Mouse (Mus musculus) ES-Bruce4 (cell line): ENCODE data around the gene Hs1bp3. TPM values are rescaled to one million over a fixed set of nuclear protein-coding genes. Genes with fewer than 3 reads are reported as not detected.

Experiments
- H3K27ac ChIP-seq: 2 replicates; pipeline ENCODE4 v1.5.1; 2012; ENCODE audit warnings: low read length, inconsistent platforms; ENCODE audit not compliant: insufficient read depth
- H3K27me3 ChIP-seq: 2 replicates; pipeline ENCODE4 v1.6.1; 2012; ENCODE audit warnings: mild to moderate bottlenecking, low read length, inconsistent platforms; ENCODE audit not compliant: control insufficient read depth, poor library complexity, insufficient read depth, severe bottlenecking
- H3K36me3 ChIP-seq: 2 replicates; pipeline ENCODE4 v1.6.1; 2012; ENCODE audit warnings: inconsistent platforms, mild to moderate bottlenecking, low read length, moderate library complexity; ENCODE audit not compliant: control insufficient read depth, poor library complexity, insufficient read depth, severe bottlenecking
- H3K4me1 ChIP-seq: one replicate; pipeline ENCODE4 v1.8.1; 2011; ENCODE audit warnings: low read length; ENCODE audit not compliant: control insufficient read depth, insufficient read depth
- H3K4me3 ChIP-seq: 2 replicates; pipeline ENCODE4 v1.5.1; 2011; ENCODE audit warnings: low read depth, mild to moderate bottlenecking, low read length
- H3K9ac ChIP-seq: 2 replicates; pipeline ENCODE4 v1.6.1; 2012; ENCODE audit warnings: low read depth, mild to moderate bottlenecking, inconsistent platforms; ENCODE audit not compliant: poor library complexity, severe bottlenecking
- H3K9me3 ChIP-seq: replicated peaks from 2 replicates; pipeline ENCODE4 v1.6.1; 2012; ENCODE audit warnings: mild to moderate bottlenecking, low read length, inconsistent platforms; ENCODE audit not compliant: control insufficient read depth, poor library complexity, insufficient read depth, severe bottlenecking
- CTCF ChIP-seq: IDR thresholded peaks from one replicate; pipeline ENCODE4 v1.8.1; 2011; ENCODE audit warnings: low read depth, low read length
- EP300 ChIP-seq: IDR thresholded peaks from 2 replicates; pipeline ENCODE4 v1.6.1; 2011; ENCODE audit warnings: low read depth, low read length; ENCODE audit not compliant: insufficient read depth
- POLR2A ChIP-seq: IDR thresholded peaks from one replicate; pipeline ENCODE4 v1.8.1; 2011; ENCODE audit warnings: low read length; ENCODE audit not compliant: insufficient read depth
- polyA plus RNA-seq: library from polyadenylated mRNA; stranded (reverse); fragments of >200 nt; gene quantifications from 2 replicates; pipeline ENCODE4 v1.2.4, GENCODE M21; 2011; ENCODE audit warnings: low read depth; ENCODE audit not compliant: missing spikeins, insufficient read depth, insufficient read length

Hs1bp3 gene
- polyA plus RNA-seq, 1 experiment: 37.5 TPM

- no peak for TF ChIP-seq CTCF
- TF ChIP-seq EP300: no peak
- no peak for TF ChIP-seq POLR2A
- Histone ChIP-seq H3K4me1 (peaks cover 3% of the 10 kb centered on the region), H3K27me3 (no peaks in the 10 kb centered on the region), H3K9ac (no peak overlapping the region), H3K4me3 (no peak overlapping the region), H3K36me3 (0 out of 2 replicates have a peak, but pooled peaks cover 9% of the 10 kb centered on the region), H3K9me3 (no peaks in the 10 kb centered on the region), H3K27ac (no peak overlapping the region)
Observed at GRCm38 (mm10) chr12:8335503-8335902, 22.3 kb downstream of the Hs1bp3 start.

DNA sequence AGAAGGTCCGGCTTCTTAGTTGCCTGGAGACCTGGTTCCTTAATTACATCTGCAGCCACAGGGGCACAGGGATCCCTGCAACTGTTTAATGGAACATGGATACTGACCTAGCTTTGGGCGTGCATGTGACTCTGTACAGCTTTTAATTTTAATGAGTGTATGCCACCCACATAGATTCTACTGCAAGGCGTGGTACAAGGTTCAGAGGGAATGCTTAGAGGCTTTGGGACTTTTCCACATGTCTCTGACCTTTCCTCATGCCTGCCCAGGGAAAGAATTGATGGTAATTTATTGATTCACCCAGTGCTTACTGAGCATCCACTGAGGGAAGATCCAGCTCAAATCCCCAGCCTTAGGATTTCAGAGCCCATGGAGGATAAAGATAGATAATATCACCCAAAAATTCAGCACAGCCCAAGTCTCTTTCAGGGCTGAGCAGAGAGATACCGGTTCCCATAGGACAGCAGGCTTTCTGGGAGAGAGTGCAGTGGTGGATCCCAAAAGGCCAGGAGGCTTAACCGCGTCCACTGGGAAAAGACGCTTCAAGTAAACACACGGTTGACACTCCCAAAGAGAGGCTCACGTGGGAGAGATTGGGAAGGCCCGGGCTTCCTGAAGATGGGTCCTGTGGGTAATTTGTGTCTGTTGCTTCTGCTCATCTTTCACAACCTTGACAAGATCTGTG, 23.5 kb downstream of the Hs1bp3 start:
- no peaks in the 10 kb centered on the region for H3K9me3 ChIP-seq
- TF ChIP-seq POLR2A (no peak), CTCF (no peak), EP300 (no peak)
- H3K27ac ChIP-seq: no peak overlapping the region
- H3K27me3 ChIP-seq: no peaks in the 10 kb centered on the region
- no peak overlapping the region for H3K4me3 ChIP-seq
- H3K4me1 ChIP-seq: peaks cover 6% of the 10 kb centered on the region
- no peak overlapping the region for H3K9ac ChIP-seq
- H3K36me3 ChIP-seq: 0 out of 2 replicates have a peak, but pooled peaks cover 9% of the 10 kb centered on the region

GRCm38 (mm10) chr12:8337286-8338060, 24.2 kb downstream of the Hs1bp3 start:
- H3K36me3 ChIP-seq: 0 out of 2 replicates have a peak, but pooled peaks cover 9% of the 10 kb centered on the region
- H3K27me3 ChIP-seq: no peaks in the 10 kb centered on the region
- H3K4me1 ChIP-seq: peaks cover 6% of the 10 kb centered on the region
- H3K9me3 ChIP-seq: no peaks in the 10 kb centered on the region
- H3K4me3 ChIP-seq: no peak overlapping the region
- TF ChIP-seq POLR2A (no peak), EP300 (no peak), CTCF (no peak)
- no peak overlapping the region for H3K9ac ChIP-seq
- no peak overlapping the region for H3K27ac ChIP-seq

GRCm38 (mm10) chr12:8338491-8338890, 25.3 kb downstream of the Hs1bp3 start:
- Histone ChIP-seq H3K4me1 (peaks cover 6% of the 10 kb centered on the region), H3K27ac (no peak overlapping the region), H3K9ac (no peak overlapping the region), H3K9me3 (no peaks in the 10 kb centered on the region), H3K27me3 (no peaks in the 10 kb centered on the region), H3K4me3 (no peak overlapping the region), H3K36me3 (0 out of 2 replicates have a peak, but pooled peaks cover 9% of the 10 kb centered on the region)
- TF ChIP-seq POLR2A (no peak), CTCF (no peak)

DNA sequence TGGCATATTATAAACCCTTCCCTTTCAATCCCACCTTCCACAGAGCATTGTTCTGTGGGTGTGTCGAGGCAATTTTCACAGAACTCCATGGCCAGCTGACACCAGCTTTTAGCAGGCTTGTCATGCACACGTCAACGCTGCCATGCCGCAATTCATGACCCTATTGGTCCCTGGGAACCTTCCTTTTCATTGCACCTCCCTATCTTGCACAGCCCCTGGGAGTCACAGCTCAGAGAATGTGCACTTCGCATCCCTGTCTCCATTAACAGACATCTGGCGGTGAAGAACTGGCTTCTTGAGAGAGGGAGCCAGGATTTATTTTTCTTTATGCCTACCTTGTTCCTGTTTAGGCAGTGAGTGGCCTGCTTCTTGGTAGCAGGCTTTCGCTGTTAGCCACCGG, 25.7 kb downstream of the Hs1bp3 start:
- Histone ChIP-seq H3K27ac (no peak overlapping the region), H3K4me3 (no peak overlapping the region), H3K9me3 (no peaks in the 10 kb centered on the region), H3K36me3 (0 out of 2 replicates have a peak, but pooled peaks cover 9% of the 10 kb centered on the region), H3K4me1 (peaks cover 6% of the 10 kb centered on the region), H3K27me3 (no peaks in the 10 kb centered on the region), H3K9ac (no peak overlapping the region)
- TF ChIP-seq CTCF (no peak), EP300 (no peak), POLR2A (no peak)
